Mouse (Mus musculus): Measurements from ENCODE around the gene Gm44502. TPM values are rescaled to one million over a fixed set of nuclear protein-coding genes. Genes with fewer than 3 reads are reported as not detected.
A peak's percentile ranks its signal among the peaks of the same experiment; 100 is the strongest.

The Gm44502 gene
- polyA plus RNA-seq, 1 experiment from 2014 or later, result not detected

GRCm38 (mm10) chr15:89398146-89398545, 31.4 kb downstream of the Gm44502 start:
- H3K4me1 ChIP-seq (ENCODE audit: control insufficient read depth, insufficient read depth, low read length), result no peaks in the 10 kb centered on the region
- H3K4me3 ChIP-seq (ENCODE audit: low read depth, low read length), result no peak overlapping the region
- H3K36me3 ChIP-seq (ENCODE audit: control insufficient read depth, insufficient read depth, low read length), result no peaks in the 10 kb centered on the region
- WGBS, result 51% methylated on average over 2 of the region's 2 CpGs
- DNase-seq (ENCODE audit: low spot score), result peak; percentile 42
- H3K27me3 ChIP-seq (replicated peaks; ENCODE audit: control insufficient read depth, insufficient read depth, low read length), result no peaks in the 10 kb centered on the region
- H3K27ac ChIP-seq (ENCODE audit: low read depth, low read length), result no peak overlapping the region
- no peak overlapping the region for H3K4me2 ChIP-seq (ENCODE audit: low read length)
- no peak overlapping the region for H3K9ac ChIP-seq (ENCODE audit: low read length)
- H3K9me3 ChIP-seq (replicated peaks; ENCODE audit: control insufficient read depth, low read length), result no peaks in the 10 kb centered on the region
- ATAC-seq, result peak; percentile 52; the same call in 1 of the 2 replicates

GRCm38 (mm10) chr15:89396883-89397282, 32.6 kb downstream of the Gm44502 start:
- H3K9ac ChIP-seq (ENCODE audit: low read length), result no peak overlapping the region
- ATAC-seq, result no peak
- H3K9me3 ChIP-seq (replicated peaks; ENCODE audit: control insufficient read depth, low read length), result no peaks in the 10 kb centered on the region
- no peak overlapping the region for H3K4me2 ChIP-seq (ENCODE audit: low read length)
- no peaks in the 10 kb centered on the region for H3K4me1 ChIP-seq (ENCODE audit: control insufficient read depth, insufficient read depth, low read length)
- no peaks in the 10 kb centered on the region for H3K36me3 ChIP-seq (ENCODE audit: control insufficient read depth, insufficient read depth, low read length)
- H3K27me3 ChIP-seq (replicated peaks; ENCODE audit: control insufficient read depth, insufficient read depth, low read length), result no peaks in the 10 kb centered on the region
- no peak for DNase-seq (ENCODE audit: low spot score)
- H3K4me3 ChIP-seq (ENCODE audit: low read depth, low read length), result no peak overlapping the region
- WGBS, result 91% methylated on average over 4 of the region's 4 CpGs
- H3K27ac ChIP-seq (ENCODE audit: low read depth, low read length), result no peak overlapping the region

- ATAC-seq, result no peak
- Histone ChIP-seq H3K4me3 (ENCODE audit: low read depth, low read length) (no peak overlapping the region), H3K36me3 (ENCODE audit: control insufficient read depth, insufficient read depth, low read length) (no peaks in the 10 kb centered on the region), H3K27me3 (replicated peaks; ENCODE audit: control insufficient read depth, insufficient read depth, low read length) (no peaks in the 10 kb centered on the region), H3K4me1 (ENCODE audit: control insufficient read depth, insufficient read depth, low read length) (no peaks in the 10 kb centered on the region), H3K9ac (ENCODE audit: low read length) (no peak overlapping the region), H3K9me3 (replicated peaks; ENCODE audit: control insufficient read depth, low read length) (no peaks in the 10 kb centered on the region), H3K4me2 (ENCODE audit: low read length) (no peak overlapping the region), H3K27ac (ENCODE audit: low read depth, low read length) (no peak overlapping the region)
- 91% methylated on average over 10 of the region's 10 CpGs for WGBS
- no peak for DNase-seq (ENCODE audit: low spot score)
These were observed 39.4 kb downstream of the Gm44502 start for GRCm38 (mm10) chr15:89390081-89390480.

GRCm38 (mm10) chr15:89387127-89387526, 42.4 kb downstream of the Gm44502 start:
- no peak overlapping the region for H3K9ac ChIP-seq (ENCODE audit: low read length)
- H3K36me3 ChIP-seq (ENCODE audit: control insufficient read depth, insufficient read depth, low read length), result no peaks in the 10 kb centered on the region
- ATAC-seq (no peak), DNase-seq (ENCODE audit: low spot score) (no peak)
- H3K27me3 ChIP-seq (replicated peaks; ENCODE audit: control insufficient read depth, insufficient read depth, low read length), result no peaks in the 10 kb centered on the region
- H3K4me1 ChIP-seq (ENCODE audit: control insufficient read depth, insufficient read depth, low read length), result no peaks in the 10 kb centered on the region
- no peak overlapping the region for H3K27ac ChIP-seq (ENCODE audit: low read depth, low read length)
- H3K4me2 ChIP-seq (ENCODE audit: low read length), result no peak overlapping the region
- H3K9me3 ChIP-seq (replicated peaks; ENCODE audit: control insufficient read depth, low read length), result no peaks in the 10 kb centered on the region
- WGBS, result 54% methylated on average over 12 of the region's 12 CpGs
- H3K4me3 ChIP-seq (ENCODE audit: low read depth, low read length), result no peak overlapping the region

- 91% methylated on average over 7 of the region's 7 CpGs for WGBS
- Histone ChIP-seq H3K36me3 (ENCODE audit: control insufficient read depth, insufficient read depth, low read length) (no peaks in the 10 kb centered on the region), H3K4me3 (ENCODE audit: low read depth, low read length) (no peak within 1 kb of the TSS), H3K27ac (ENCODE audit: low read depth, low read length) (no peak within 1 kb of the TSS), H3K9me3 (replicated peaks; ENCODE audit: control insufficient read depth, low read length) (no peaks in the 10 kb centered on the region), H3K4me2 (ENCODE audit: low read length) (no peak within 1 kb of the TSS), H3K9ac (ENCODE audit: low read length) (no peak within 1 kb of the TSS), H3K27me3 (replicated peaks; ENCODE audit: control insufficient read depth, insufficient read depth, low read length) (peaks cover 9% of the 10 kb centered on the region), H3K4me1 (ENCODE audit: control insufficient read depth, insufficient read depth, low read length) (no peaks in the 10 kb centered on the region; the same call in 1 of the 2 replicates)
- ATAC-seq, result no peak
- DNase-seq (ENCODE audit: low spot score), result no peak
These were observed 44.9 kb downstream of the Gm44502 start, which contains the start of gene Klhdc7b for GRCm38 (mm10) chr15:89384617-89385016. Gene Klhdc7b (plus strand): TSS chr15:89384917.

GRCm38 (mm10) chr15:89379429-89379828, 50.1 kb downstream of the Gm44502 start:
- no peaks in the 10 kb centered on the region for H3K9me3 ChIP-seq (replicated peaks; ENCODE audit: control insufficient read depth, low read length)
- peak overlapping the region; percentile 27 for H3K4me3 ChIP-seq (ENCODE audit: low read depth, low read length)
- H3K9ac ChIP-seq (ENCODE audit: low read length), result peak overlapping the region; percentile 52; the same call in 1 of the 2 replicates
- peaks cover 46% of the 10 kb centered on the region for H3K27me3 ChIP-seq (replicated peaks; ENCODE audit: control insufficient read depth, insufficient read depth, low read length)
- no peak for DNase-seq (ENCODE audit: low spot score)
- 13% methylated on average over 10 of the region's 10 CpGs for WGBS
- no peaks in the 10 kb centered on the region for H3K36me3 ChIP-seq (ENCODE audit: control insufficient read depth, insufficient read depth, low read length)
- no peak overlapping the region for H3K27ac ChIP-seq (ENCODE audit: low read depth, low read length)
- no peak for ATAC-seq
- H3K4me2 ChIP-seq (ENCODE audit: low read length), result peak overlapping the region; percentile 58
- peaks cover 4% of the 10 kb centered on the region; the same call in 1 of the 2 replicates for H3K4me1 ChIP-seq (ENCODE audit: control insufficient read depth, insufficient read depth, low read length)

- peaks cover 46% of the 10 kb centered on the region for H3K27me3 ChIP-seq (replicated peaks; ENCODE audit: control insufficient read depth, insufficient read depth, low read length)
- no peak for ATAC-seq
- peak within 1 kb of the TSS; percentile 27 for H3K4me3 ChIP-seq (ENCODE audit: low read depth, low read length)
- peak within 1 kb of the TSS; percentile 52 for H3K9ac ChIP-seq (ENCODE audit: low read length)
- H3K4me1 ChIP-seq (ENCODE audit: control insufficient read depth, insufficient read depth, low read length), result peaks cover 4% of the 10 kb centered on the region; the same call in 1 of the 2 replicates
- H3K4me2 ChIP-seq (ENCODE audit: low read length), result peak within 1 kb of the TSS; percentile 58
- no peaks in the 10 kb centered on the region for H3K36me3 ChIP-seq (ENCODE audit: control insufficient read depth, insufficient read depth, low read length)
- H3K27ac ChIP-seq (ENCODE audit: low read depth, low read length), result no peak within 1 kb of the TSS
- H3K9me3 ChIP-seq (replicated peaks; ENCODE audit: control insufficient read depth, low read length), result no peaks in the 10 kb centered on the region
- under 1% methylated on average over 28 of the region's 33 CpGs for WGBS
- DNase-seq (ENCODE audit: low spot score), result peak; percentile 24
These were observed 50.6 kb downstream of the Gm44502 start, which contains the start of gene Odf3b for GRCm38 (mm10) chr15:89378831-89379401. Gene Odf3b (minus strand): TSS chr15:89379282.

GRCm38 (mm10) chr15:89377938-89378828, 51.3 kb downstream of the Gm44502 start:
- Histone ChIP-seq H3K27ac (ENCODE audit: low read depth, low read length) (no peak overlapping the region), H3K27me3 (replicated peaks; ENCODE audit: control insufficient read depth, insufficient read depth, low read length) (peaks cover 46% of the 10 kb centered on the region), H3K9me3 (replicated peaks; ENCODE audit: control insufficient read depth, low read length) (no peaks in the 10 kb centered on the region), H3K4me2 (ENCODE audit: low read length) (peak overlapping the region; percentile 58), H3K36me3 (ENCODE audit: control insufficient read depth, insufficient read depth, low read length) (no peaks in the 10 kb centered on the region), H3K9ac (ENCODE audit: low read length) (peak overlapping the region; percentile 52), H3K4me3 (ENCODE audit: low read depth, low read length) (peak overlapping the region; percentile 27), H3K4me1 (ENCODE audit: control insufficient read depth, insufficient read depth, low read length) (peaks cover 4% of the 10 kb centered on the region; the same call in 1 of the 2 replicates)
- ATAC-seq, result no peak
- DNase-seq (ENCODE audit: low spot score), result no peak
- WGBS, result 15% methylated on average over 43 of the region's 46 CpGs

All from forebrain, embryonic 14.5 days (tissue).